Mouse (Mus musculus): ENCODE measurements around the gene Abca13. TPM values are rescaled to one million over a fixed set of nuclear protein-coding genes. Genes with fewer than 3 reads are reported as not detected.
"Not testable (repeated sequence)": the region's sequence is repeated elsewhere in the genome, so short reads cannot be mapped to it uniquely, and the experiment has no call there.

Abca13 gene
- polyA plus RNA-seq, 1 experiment from 2014 or later = 0.02 TPM

- no peak overlapping the region for H3K4me3 ChIP-seq
- H3K27ac ChIP-seq = no peak overlapping the region
- H3K27me3 ChIP-seq (ENCODE audit: poor library complexity, severe bottlenecking) = no peaks in the 10 kb centered on the region
- H3K4me1 ChIP-seq = no peaks in the 10 kb centered on the region
- no peaks in the 10 kb centered on the region for H3K36me3 ChIP-seq (replicated peaks)
- no peaks in the 10 kb centered on the region for H3K9me3 ChIP-seq
- WGBS = 71% methylated on average over 3 of the region's 3 CpGs
- DNase-seq (ENCODE audit: extremely low spot score, low spot score) = no peak
Observed at GRCm38 (mm10) chr11:9316545-9316944, 124.8 kb downstream of the Abca13 start.

DNA sequence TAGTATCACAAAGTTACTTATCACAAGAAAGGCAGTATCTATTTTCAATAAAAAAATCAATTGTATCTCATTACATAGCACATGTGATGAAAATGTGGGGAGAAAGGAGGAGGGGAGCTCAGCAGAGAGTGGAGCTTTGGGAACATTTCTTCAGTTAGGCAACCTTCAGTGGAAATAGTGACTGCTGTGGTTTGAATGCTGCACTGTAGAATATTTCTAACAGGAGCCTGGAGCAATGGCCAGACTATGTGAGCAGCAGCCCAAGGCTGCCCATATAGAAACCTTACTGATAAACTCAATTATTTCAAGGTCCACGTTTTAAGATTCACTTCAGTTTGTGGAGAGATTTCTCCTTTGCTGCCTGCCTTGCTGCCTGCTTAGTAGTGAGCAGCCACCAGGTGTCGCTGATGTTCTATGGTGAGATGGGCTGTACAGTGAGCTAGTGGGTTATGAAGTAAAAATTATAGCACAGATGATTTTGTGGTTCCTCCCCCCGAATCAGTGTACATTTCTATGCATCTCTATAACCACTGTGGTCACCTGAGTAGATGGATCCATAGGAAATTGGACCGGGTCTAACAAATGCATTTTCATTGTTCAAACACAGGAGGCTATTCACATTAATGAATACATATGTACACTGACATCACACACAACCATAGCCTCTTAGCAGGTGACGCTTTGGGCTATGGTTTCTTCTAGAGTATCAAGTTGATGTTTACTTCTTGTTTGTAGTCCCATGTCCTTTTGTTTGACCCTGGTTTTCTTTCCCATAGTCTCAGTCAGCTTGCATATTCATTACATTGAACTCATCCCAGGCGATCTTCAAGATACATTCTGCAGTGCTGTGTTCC is 125.6 kb downstream of the Abca13 start:
- peak; percentile 67 for DNase-seq (ENCODE audit: extremely low spot score, low spot score)
- Histone ChIP-seq H3K9me3 (no peaks in the 10 kb centered on the region), H3K27ac (no peak overlapping the region), H3K4me3 (no peak overlapping the region), H3K27me3 (ENCODE audit: poor library complexity, severe bottlenecking) (no peaks in the 10 kb centered on the region), H3K4me1 (no peaks in the 10 kb centered on the region), H3K36me3 (replicated peaks) (no peaks in the 10 kb centered on the region)
- 44% methylated on average over 6 of the region's 6 CpGs for WGBS

DNA sequence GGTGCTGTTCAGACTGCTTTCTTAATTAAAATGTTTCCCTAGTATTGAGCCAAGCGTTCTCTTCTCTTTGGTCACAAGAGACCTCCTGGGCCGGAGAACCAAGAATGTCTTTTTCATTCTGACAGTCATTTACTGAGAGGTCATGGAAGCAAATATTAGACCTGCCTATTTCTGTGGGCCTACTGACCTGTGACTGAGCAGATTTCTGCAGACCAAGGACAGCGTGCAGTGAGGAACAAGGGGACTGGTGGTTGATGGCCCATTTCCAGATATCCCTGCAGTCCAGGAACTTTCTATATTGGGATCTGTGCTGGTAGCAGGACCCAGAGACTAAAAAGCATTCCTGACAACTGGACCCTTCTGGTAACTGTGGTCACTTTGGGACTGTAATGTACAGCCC is 146.4 kb downstream of the Abca13 start:
- Histone ChIP-seq H3K27ac (no peak overlapping the region), H3K4me3 (no peak overlapping the region), H3K36me3 (replicated peaks) (no peaks in the 10 kb centered on the region), H3K9me3 (no peaks in the 10 kb centered on the region), H3K4me1 (no peaks in the 10 kb centered on the region), H3K27me3 (ENCODE audit: poor library complexity, severe bottlenecking) (no peaks in the 10 kb centered on the region)
- no peak for DNase-seq (ENCODE audit: extremely low spot score, low spot score)
- WGBS = 80% methylated on average over 3 of the region's 3 CpGs

DNA sequence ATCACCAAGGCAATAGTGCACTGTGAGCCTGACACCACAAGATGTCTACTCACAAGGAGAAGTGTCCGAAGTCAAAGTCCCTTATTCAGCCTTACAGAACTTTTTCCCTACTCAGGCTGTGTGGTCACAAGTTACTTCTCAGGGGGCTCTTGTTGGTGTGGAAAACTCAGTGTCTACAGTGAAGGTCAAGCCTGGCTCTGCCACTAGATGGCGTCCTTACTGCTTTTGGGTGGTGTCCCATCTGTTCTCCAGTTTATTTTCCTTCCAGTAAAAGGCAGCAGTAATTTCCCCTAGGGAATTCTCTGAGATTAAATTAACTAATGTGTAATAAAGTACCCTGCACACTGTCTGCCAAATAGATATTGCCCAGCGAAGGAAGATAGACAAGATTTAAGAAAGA is 156.0 kb downstream of the Abca13 start:
- 47% methylated on average over 3 of the region's 3 CpGs for WGBS
- Histone ChIP-seq H3K27ac (no peak overlapping the region), H3K9me3 (no peaks in the 10 kb centered on the region), H3K36me3 (replicated peaks) (no peaks in the 10 kb centered on the region), H3K4me1 (no peaks in the 10 kb centered on the region), H3K4me3 (no peak overlapping the region), H3K27me3 (ENCODE audit: poor library complexity, severe bottlenecking) (no peaks in the 10 kb centered on the region)
- DNase-seq (ENCODE audit: extremely low spot score, low spot score) = no peak

DNA sequence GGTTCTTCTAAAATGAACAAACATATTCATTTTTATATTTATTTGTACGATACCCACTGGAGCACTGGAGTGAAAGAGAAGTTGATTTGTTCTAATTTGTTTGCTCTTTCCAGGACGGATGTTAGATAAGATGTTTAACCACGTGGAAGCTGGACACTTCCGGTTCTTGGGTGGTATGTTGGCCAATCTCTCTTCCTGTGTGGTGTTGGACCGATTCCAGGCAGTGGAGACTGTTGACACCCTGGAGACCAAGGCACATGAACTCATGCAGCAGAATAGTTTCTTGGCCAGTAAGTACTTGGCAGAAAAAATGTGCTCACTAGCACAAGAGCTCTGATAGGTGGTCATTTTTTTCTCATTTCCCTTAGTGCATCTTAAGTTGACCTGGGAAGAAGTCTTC is 181.4 kb downstream of the Abca13 start:
- Histone ChIP-seq H3K4me1 (no peaks in the 10 kb centered on the region), H3K9me3 (no peaks in the 10 kb centered on the region), H3K27me3 (ENCODE audit: poor library complexity, severe bottlenecking) (no peaks in the 10 kb centered on the region), H3K27ac (no peak overlapping the region), H3K36me3 (replicated peaks) (no peaks in the 10 kb centered on the region), H3K4me3 (no peak overlapping the region)
- no peak for DNase-seq (ENCODE audit: extremely low spot score, low spot score)
- 85% methylated on average over 5 of the region's 5 CpGs for WGBS

GRCm38 (mm10) chr11:9374426-9374825 is 182.7 kb downstream of the Abca13 start:
- 77% methylated on average over 5 of the region's 5 CpGs for WGBS
- not testable (repeated sequence) for H3K27me3 ChIP-seq (ENCODE audit: poor library complexity, severe bottlenecking); H3K4me3 ChIP-seq; DNase-seq (ENCODE audit: extremely low spot score, low spot score); H3K4me1 ChIP-seq; H3K9me3 ChIP-seq; H3K27ac ChIP-seq; H3K36me3 ChIP-seq (replicated peaks)

DNA sequence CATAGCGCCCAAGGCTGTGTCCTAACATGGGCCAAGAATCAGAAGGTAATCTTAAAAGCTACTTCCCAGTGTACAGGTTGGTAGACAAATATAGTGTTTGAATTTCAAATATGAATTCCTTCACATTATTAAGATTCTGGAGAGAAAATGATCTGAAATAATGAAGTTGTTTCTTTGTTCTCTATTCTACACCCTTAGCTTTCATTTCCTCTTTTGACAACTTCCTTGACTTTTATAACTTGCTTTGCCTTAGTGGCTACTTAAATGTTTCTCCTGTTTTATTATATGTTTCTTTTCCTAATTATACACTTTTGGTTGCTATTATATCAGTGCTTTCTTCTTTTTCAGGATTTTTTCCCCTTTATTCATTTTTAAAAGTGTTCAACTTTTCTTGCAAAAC is 196.8 kb downstream of the Abca13 start:
- DNase-seq (ENCODE audit: extremely low spot score, low spot score) = no peak
- no peaks in the 10 kb centered on the region for H3K9me3 ChIP-seq
- H3K27ac ChIP-seq = no peak overlapping the region
- H3K27me3 ChIP-seq (ENCODE audit: poor library complexity, severe bottlenecking) = no peaks in the 10 kb centered on the region
- H3K4me3 ChIP-seq = no peak overlapping the region
- WGBS = 83% methylated on average over 1 of the region's 1 CpGs
- H3K4me1 ChIP-seq = no peaks in the 10 kb centered on the region
- H3K36me3 ChIP-seq (replicated peaks) = no peaks in the 10 kb centered on the region

DNA sequence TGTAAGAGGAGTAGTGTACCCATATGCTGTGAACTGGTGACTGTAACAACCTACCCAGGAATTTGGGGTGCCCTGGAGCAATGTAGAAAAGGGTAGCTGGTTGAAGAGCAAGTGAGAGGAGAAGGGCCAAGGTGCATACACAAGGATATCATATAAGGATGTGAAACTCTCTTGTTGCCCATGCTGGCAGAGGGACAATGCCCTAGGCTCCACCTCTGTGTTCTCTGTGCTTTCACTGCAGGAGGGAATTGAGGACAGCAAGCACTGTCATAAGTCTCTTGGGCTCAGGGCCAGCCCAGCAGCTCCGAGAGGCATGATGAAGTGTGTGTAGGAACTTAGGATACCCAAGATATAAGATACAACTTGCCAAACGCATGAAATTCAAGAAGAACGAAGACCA is 225.2 kb downstream of the Abca13 start:
- H3K36me3 ChIP-seq (replicated peaks) = no peaks in the 10 kb centered on the region
- no peaks in the 10 kb centered on the region for H3K4me1 ChIP-seq
- H3K9me3 ChIP-seq = no peaks in the 10 kb centered on the region
- no peak for DNase-seq (ENCODE audit: extremely low spot score, low spot score)
- H3K4me3 ChIP-seq = no peak overlapping the region
- no peaks in the 10 kb centered on the region for H3K27me3 ChIP-seq (ENCODE audit: poor library complexity, severe bottlenecking)
- WGBS = 92% methylated on average over 3 of the region's 3 CpGs
- no peak overlapping the region for H3K27ac ChIP-seq

- no peaks in the 10 kb centered on the region for H3K4me1 ChIP-seq
- H3K36me3 ChIP-seq (replicated peaks) = no peaks in the 10 kb centered on the region
- no peak for DNase-seq (ENCODE audit: extremely low spot score, low spot score)
- no peaks in the 10 kb centered on the region for H3K27me3 ChIP-seq (ENCODE audit: poor library complexity, severe bottlenecking)
- H3K27ac ChIP-seq = no peak overlapping the region
- WGBS = 77% methylated on average over 2 of the region's 2 CpGs
- H3K9me3 ChIP-seq = no peaks in the 10 kb centered on the region
- H3K4me3 ChIP-seq = no peak overlapping the region
Observed at GRCm38 (mm10) chr11:9420205-9420604, 228.5 kb downstream of the Abca13 start.

DNA sequence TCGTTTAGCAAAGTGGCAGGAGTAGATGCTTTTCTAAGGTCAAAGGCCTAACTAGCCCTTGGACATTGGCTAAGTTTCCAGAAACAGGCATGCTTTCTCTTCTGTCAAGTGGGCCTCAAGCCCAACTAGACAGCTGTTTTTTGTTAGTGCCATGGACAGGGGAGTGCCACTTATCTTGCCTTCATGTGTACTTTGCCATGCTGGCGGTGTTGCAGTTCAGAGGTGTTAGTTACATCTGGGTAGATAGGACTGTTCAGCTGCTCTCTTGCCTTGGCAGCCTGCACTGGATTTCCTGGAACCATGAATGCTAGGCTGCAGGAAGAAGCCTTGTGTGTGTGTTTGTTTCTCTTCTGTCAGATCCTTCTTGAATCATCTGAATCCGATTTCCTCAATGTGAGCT is 235.7 kb downstream of the Abca13 start:
- Histone ChIP-seq H3K4me1 (no peaks in the 10 kb centered on the region), H3K4me3 (no peak overlapping the region), H3K27ac (no peak overlapping the region), H3K9me3 (no peaks in the 10 kb centered on the region), H3K36me3 (replicated peaks) (no peaks in the 10 kb centered on the region), H3K27me3 (ENCODE audit: poor library complexity, severe bottlenecking) (no peaks in the 10 kb centered on the region)
- WGBS = 75% methylated on average over 3 of the region's 3 CpGs
- DNase-seq (ENCODE audit: extremely low spot score, low spot score) = no peak

GRCm38 (mm10) chr11:9432807-9433206 is 241.1 kb downstream of the Abca13 start:
- Histone ChIP-seq H3K9me3 (no peaks in the 10 kb centered on the region), H3K27ac (no peak overlapping the region), H3K27me3 (ENCODE audit: poor library complexity, severe bottlenecking) (no peaks in the 10 kb centered on the region), H3K4me3 (no peak overlapping the region), H3K4me1 (no peaks in the 10 kb centered on the region), H3K36me3 (replicated peaks) (no peaks in the 10 kb centered on the region)
- DNase-seq (ENCODE audit: extremely low spot score, low spot score) = no peak
- 95% methylated on average over 5 of the region's 5 CpGs for WGBS

DNA sequence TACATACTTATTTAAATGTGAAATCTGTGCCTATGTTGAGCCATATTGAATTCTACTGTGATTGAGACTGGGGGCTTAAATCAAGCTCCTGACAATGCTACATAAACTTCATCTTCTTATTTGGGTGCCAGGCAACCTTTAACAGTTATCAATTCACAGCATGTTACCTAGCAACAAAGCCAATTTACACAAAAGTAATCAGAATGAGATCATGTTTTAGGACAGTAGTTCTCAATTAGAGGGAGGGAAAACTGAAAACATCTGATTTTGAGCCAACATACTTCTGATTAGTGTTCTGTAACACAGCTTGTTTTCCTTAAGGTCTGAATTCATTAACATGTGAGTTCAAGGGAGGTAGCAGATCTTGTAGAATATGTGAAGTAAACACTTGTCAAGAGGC is 244.9 kb downstream of the Abca13 start:
- H3K27ac ChIP-seq = no peak overlapping the region
- no peaks in the 10 kb centered on the region for H3K27me3 ChIP-seq (ENCODE audit: poor library complexity, severe bottlenecking)
- DNase-seq (ENCODE audit: extremely low spot score, low spot score) = no peak
- H3K36me3 ChIP-seq (replicated peaks) = no peaks in the 10 kb centered on the region
- H3K9me3 ChIP-seq = no peaks in the 10 kb centered on the region
- no peak overlapping the region for H3K4me3 ChIP-seq
- H3K4me1 ChIP-seq = no peaks in the 10 kb centered on the region

DNA sequence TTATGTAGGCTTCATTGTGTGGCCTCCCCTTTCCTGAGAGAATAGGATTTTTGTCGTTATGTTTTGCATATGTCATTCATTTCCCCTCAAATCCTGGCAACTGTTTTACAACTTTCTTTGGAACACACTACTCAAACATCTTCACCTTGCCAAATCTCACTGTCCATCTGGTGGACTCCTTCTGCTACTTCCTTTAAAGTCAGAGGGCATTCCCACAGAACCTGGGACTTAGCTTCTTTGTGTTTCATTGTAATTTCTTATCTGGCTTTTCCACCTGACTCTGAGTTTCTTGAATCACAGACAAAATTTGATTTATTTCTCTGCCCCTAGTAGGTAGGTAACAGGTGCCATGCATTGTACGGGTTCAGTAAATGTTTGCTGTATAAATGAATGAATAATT is 248.0 kb downstream of the Abca13 start:
- no peak overlapping the region for H3K27ac ChIP-seq
- no peak overlapping the region for H3K4me3 ChIP-seq
- no peaks in the 10 kb centered on the region for H3K9me3 ChIP-seq
- no peak for DNase-seq (ENCODE audit: extremely low spot score, low spot score)
- no peaks in the 10 kb centered on the region for H3K36me3 ChIP-seq (replicated peaks)
- no peaks in the 10 kb centered on the region for H3K27me3 ChIP-seq (ENCODE audit: poor library complexity, severe bottlenecking)
- no peaks in the 10 kb centered on the region for H3K4me1 ChIP-seq
- 82% methylated on average over 2 of the region's 2 CpGs for WGBS

- 74% methylated on average over 4 of the region's 4 CpGs for WGBS
- DNase-seq (ENCODE audit: extremely low spot score, low spot score) = no peak
Observed at GRCm38 (mm10) chr11:9441192-9441591, 249.4 kb downstream of the Abca13 start.

More at GRCm38 (mm10) chr11:9441192-9441591, 249.4 kb downstream of the Abca13 start:
- H3K4me1 ChIP-seq = no peaks in the 10 kb centered on the region
- H3K4me3 ChIP-seq = no peak overlapping the region
- no peaks in the 10 kb centered on the region for H3K36me3 ChIP-seq (replicated peaks)
- no peaks in the 10 kb centered on the region for H3K9me3 ChIP-seq
- no peak overlapping the region for H3K27ac ChIP-seq
- H3K27me3 ChIP-seq (ENCODE audit: poor library complexity, severe bottlenecking) = no peaks in the 10 kb centered on the region
